Mouse (Mus musculus) kidney, embryonic 14.5 days (tissue): ENCODE data around the gene Prep. TPM values are rescaled to one million over a fixed set of nuclear protein-coding genes. Genes with fewer than 3 reads are reported as not detected.

Experiments
- ATAC-seq: fragments of 200-750 bp; cut with Nextera tagmentation; 2 replicates; pipeline ENCODE4 v1.8.0; 2017; ENCODE audit warnings: moderate number of reproducible peaks, mild to moderate bottlenecking, moderate TSS enrichment, moderate library complexity; ENCODE audit not compliant: low FRiP score, low TSS enrichment
- H3K27ac ChIP-seq: fragments of 300-500 bp; sonication (generic); 2 replicates; pipeline ENCODE4 v1.5.1; 2014; ENCODE audit warnings: low read depth, mild to moderate bottlenecking, low read length, moderate library complexity, mixed read lengths
- H3K27me3 ChIP-seq: fragments of 300-500 bp; sonication (generic); 2 replicates; pipeline ENCODE4 v1.6.1; 2014; ENCODE audit warnings: mild to moderate bottlenecking, low read length; ENCODE audit not compliant: control insufficient read depth, insufficient read depth
- H3K36me3 ChIP-seq: fragments of 300-500 bp; sonication (generic); 2 replicates; pipeline ENCODE4 v1.6.1; 2014; ENCODE audit warnings: low read length, mixed read lengths; ENCODE audit not compliant: control insufficient read depth, insufficient read depth
- H3K4me1 ChIP-seq: fragments of 300-500 bp; sonication (generic); 2 replicates; pipeline ENCODE4 v1.6.1; 2014; ENCODE audit warnings: low read length, mixed read lengths; ENCODE audit not compliant: control insufficient read depth, insufficient read depth
- H3K4me2 ChIP-seq: fragments of 300-500 bp; sonication (generic); replicated peaks from 2 replicates; pipeline ENCODE4 v1.6.1; 2014; ENCODE audit warnings: low read depth, mild to moderate bottlenecking, low read length
- H3K4me3 ChIP-seq: fragments of 300-500 bp; sonication (generic); 2 replicates; pipeline ENCODE4 v1.5.1; 2014; ENCODE audit warnings: mild to moderate bottlenecking, low read length
- H3K9ac ChIP-seq: fragments of 300-500 bp; sonication (generic); 2 replicates; pipeline ENCODE4 v1.6.1; 2014; ENCODE audit warnings: low read depth, mild to moderate bottlenecking, low read length, moderate library complexity
- H3K9me3 ChIP-seq: fragments of 300-500 bp; sonication (generic); 2 replicates; pipeline ENCODE4 v1.6.1; 2016; ENCODE audit warnings: low read length; ENCODE audit not compliant: control insufficient read depth
- WGBS: fragments of 180-500 bp; shearing (Covaris S2); extraction: QIAGEN DNeasy Blood & Tissue Kit; methylation state at CpG from one replicate; pipeline ENCODE4 v1.1.7; 2014; 5-methylcytosine and 5-hydroxymethylcytosine counted together
- polyA plus RNA-seq: library from polyadenylated mRNA; unstranded; fragments of >200 nt; fragmentation: Nextera tagmentation; extraction: Ambion mirVana; gene quantifications from 2 replicates; pipeline ENCODE4 v1.2.1, GENCODE M21; 2014

The Prep gene
- 12.1 and 23.8 TPM in 2 replicates for polyA plus RNA-seq

DNA sequence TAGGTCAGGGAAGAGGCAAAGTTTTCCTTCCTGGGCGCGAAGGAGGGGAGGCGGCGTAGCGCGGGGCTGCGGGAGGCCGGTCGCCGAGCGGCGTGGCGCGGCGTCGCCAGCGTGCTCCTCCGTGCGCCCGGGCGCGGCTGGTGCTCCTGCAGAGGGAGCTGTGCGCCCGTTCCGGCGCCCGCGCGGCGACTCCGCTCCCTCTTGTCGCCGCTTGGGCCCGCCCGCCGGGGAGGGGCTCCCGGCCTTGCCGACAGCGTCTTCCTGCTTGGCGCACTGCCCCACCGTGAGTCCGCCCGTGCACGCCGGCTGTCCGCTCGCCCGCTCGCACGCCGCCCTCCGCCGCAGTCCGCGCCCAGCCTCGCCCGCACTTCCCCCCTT lies at the start of gene Prep:
TSS of gene Prep (plus strand) at position 273 of the 378 bp plus-strand sequence.
- ATAC-seq = peak; percentile 95
- Histone ChIP-seq H3K4me2 (peak within 1 kb of the TSS; percentile 53), H3K4me1 (peaks cover 22% of the 10 kb centered on the region; the same call in 1 of the 2 replicates), H3K27me3 (no peaks in the 10 kb centered on the region), H3K9ac (peak within 1 kb of the TSS; percentile 68), H3K9me3 (no peaks in the 10 kb centered on the region), H3K4me3 (peak within 1 kb of the TSS; percentile 59), H3K36me3 (no peaks in the 10 kb centered on the region), H3K27ac (peak within 1 kb of the TSS; percentile 38; the same call in 1 of the 2 replicates)
- 0% methylated on average over 8 of the region's 57 CpGs for WGBS

DNA sequence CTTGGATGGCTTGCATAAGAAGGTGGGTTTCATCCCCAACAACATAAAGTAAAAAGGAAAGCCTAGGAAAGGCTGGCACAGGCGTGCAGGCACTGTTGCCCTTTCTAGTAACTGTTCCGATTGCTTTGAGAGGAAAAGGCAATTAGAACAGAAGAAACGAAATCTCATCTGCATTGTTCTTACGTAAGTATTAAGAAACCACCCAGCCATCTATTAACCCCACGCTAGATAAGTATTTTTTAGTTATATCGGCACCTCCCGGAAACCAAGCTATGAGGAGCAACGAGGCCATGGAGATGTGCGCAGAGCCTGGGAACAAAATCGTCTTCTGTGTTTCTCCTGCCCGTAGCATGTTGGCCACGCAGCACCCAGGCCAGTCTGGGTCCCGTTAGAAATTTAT lies 49.7 kb upstream of the Prep start:
- Histone ChIP-seq H3K36me3 (no peaks in the 10 kb centered on the region), H3K27ac (no peak overlapping the region), H3K9ac (no peak overlapping the region), H3K4me3 (no peak overlapping the region), H3K4me1 (no peaks in the 10 kb centered on the region), H3K4me2 (no peak overlapping the region), H3K9me3 (no peaks in the 10 kb centered on the region), H3K27me3 (no peaks in the 10 kb centered on the region)
- ATAC-seq = no peak
- 96% methylated on average over 13 of the region's 13 CpGs for WGBS

DNA sequence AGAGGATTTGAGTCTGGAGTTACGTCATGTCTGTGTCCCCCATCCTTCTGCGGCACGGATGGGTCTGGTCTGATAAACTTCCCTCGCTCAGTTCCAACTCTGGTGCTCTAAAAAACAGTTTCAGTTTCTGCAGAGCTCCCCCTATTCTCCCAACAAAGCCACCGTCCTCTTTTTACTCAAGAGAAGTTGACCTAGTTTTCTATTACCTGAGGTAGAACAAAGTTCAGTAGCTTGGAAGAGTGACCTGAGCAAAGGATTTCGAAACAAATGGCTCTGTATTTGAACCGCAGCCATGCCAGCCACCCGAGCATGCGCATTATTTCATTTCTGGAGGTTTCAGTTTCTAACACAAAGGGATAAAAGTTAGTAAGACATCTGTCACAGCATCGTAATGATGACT lies 49.2 kb upstream of the Prep start:
- no peaks in the 10 kb centered on the region for H3K27me3 ChIP-seq
- 84% methylated on average over 10 of the region's 10 CpGs for whole genome bisulfite sequencing
- no peak for ATAC-seq
- no peak overlapping the region for H3K27ac ChIP-seq
- H3K9ac ChIP-seq = no peak overlapping the region
- H3K36me3 ChIP-seq = no peaks in the 10 kb centered on the region
- no peak overlapping the region for H3K4me2 ChIP-seq
- H3K4me1 ChIP-seq = no peaks in the 10 kb centered on the region
- H3K4me3 ChIP-seq = no peak overlapping the region
- H3K9me3 ChIP-seq = no peaks in the 10 kb centered on the region

DNA sequence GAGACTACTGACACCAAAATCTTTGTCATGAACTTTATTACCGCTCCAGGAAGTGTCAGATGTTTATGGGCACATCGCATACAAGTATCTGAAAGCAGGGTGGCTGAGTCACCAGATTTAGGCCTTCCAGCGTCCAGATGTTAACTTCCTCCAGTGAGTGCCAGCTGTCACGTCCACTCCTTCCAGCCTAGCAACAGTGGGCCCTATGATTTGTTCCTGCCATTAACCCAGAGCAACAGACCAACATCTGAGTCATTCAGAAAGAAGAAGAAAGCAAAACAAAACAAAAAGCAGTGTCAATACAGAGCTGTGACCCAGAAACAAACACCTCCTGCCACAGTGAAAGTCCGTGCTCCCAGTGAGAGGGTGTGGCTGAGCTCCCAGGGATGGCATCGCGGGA lies 47.6 kb upstream of the Prep start:
- H3K27ac ChIP-seq = no peak overlapping the region
- no peaks in the 10 kb centered on the region for H3K36me3 ChIP-seq
- no peaks in the 10 kb centered on the region for H3K4me1 ChIP-seq
- no peak for ATAC-seq
- H3K4me3 ChIP-seq = no peak overlapping the region
- H3K4me2 ChIP-seq = no peak overlapping the region
- no peaks in the 10 kb centered on the region for H3K9me3 ChIP-seq
- no peaks in the 10 kb centered on the region for H3K27me3 ChIP-seq
- no peak overlapping the region for H3K9ac ChIP-seq
- WGBS = 37% methylated on average over 7 of the region's 7 CpGs

DNA sequence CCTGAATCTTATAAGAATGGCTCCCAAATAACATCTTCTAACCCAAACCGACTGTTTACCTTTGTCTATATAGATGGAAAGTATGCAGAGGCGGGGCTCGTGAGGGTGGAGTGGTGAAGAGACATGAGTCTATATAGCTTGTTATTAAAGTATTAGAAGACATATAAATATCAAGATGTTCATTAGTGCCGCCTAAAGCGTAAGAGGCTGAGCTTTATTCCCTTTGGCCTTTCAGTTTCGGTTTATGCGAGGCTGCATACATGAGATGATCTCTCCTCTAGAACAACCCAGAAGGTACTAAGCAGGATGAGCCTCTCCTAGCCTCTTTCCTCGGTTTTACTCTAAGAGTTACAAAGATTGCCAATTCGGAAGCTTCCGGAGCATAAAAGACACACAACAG lies 47.2 kb upstream of the Prep start:
- no peak overlapping the region for H3K9ac ChIP-seq
- H3K27me3 ChIP-seq = no peaks in the 10 kb centered on the region
- no peak for ATAC-seq
- no peaks in the 10 kb centered on the region for H3K36me3 ChIP-seq
- no peaks in the 10 kb centered on the region for H3K9me3 ChIP-seq
- H3K4me3 ChIP-seq = no peak overlapping the region
- 90% methylated on average over 10 of the region's 10 CpGs for WGBS
- H3K4me2 ChIP-seq = no peak overlapping the region
- H3K27ac ChIP-seq = no peak overlapping the region
- H3K4me1 ChIP-seq = no peaks in the 10 kb centered on the region

DNA sequence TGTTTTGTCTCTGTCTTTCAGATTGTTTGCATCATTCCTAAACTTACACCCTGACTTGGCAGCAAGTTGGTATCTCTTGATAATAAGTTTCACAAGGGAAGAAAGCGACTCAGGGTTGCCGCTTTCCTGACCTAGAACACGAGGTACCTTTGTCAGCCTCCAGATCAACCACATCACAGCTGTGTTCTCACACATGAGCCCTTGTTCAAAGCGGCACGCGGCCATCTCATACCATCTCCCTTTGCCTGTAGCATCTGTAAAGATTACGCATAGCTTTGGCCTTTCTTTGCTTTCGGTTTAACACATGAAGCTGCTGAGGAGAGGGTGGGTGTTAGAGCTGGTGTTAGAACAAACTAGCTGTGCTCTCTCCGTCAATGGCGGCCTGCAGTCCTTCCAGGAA lies 46.7 kb upstream of the Prep start:
- no peaks in the 10 kb centered on the region for H3K4me1 ChIP-seq
- no peak for ATAC-seq
- 91% methylated on average over 10 of the region's 10 CpGs for WGBS

DNA sequence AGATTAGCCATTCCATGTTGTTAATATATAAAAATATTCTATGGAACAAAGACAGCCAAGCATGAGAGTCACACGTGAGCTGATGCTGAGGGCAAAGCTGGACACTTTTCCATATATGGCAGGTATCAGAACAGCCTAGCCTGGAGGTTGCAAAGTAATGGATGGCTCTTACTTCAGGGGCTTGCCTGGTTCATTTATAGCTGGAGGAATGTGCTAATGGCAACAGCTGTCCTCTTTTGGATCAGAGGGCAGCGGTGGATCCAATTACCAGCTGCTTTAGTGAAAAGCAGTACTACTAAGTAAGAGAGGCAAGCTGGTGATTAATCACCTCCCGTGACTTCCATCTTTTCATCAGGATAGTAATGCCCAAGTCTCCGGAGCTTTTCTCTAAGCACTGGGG lies 41.8 kb upstream of the Prep start:
- WGBS = 13% methylated on average over 4 of the region's 4 CpGs
- Histone ChIP-seq H3K27me3 (no peaks in the 10 kb centered on the region), H3K27ac (no peak overlapping the region), H3K4me2 (no peak overlapping the region), H3K4me3 (no peak overlapping the region), H3K9ac (no peak overlapping the region), H3K9me3 (no peaks in the 10 kb centered on the region), H3K4me1 (no peaks in the 10 kb centered on the region), H3K36me3 (no peaks in the 10 kb centered on the region)
- peak; percentile 32; the same call in 1 of the 2 replicates for ATAC-seq

More for the DNA sequence above, 46.7 kb upstream of the Prep start:
- Histone ChIP-seq H3K9ac (no peak overlapping the region), H3K27ac (no peak overlapping the region), H3K9me3 (no peaks in the 10 kb centered on the region), H3K4me2 (no peak overlapping the region), H3K4me3 (no peak overlapping the region), H3K36me3 (no peaks in the 10 kb centered on the region), H3K27me3 (no peaks in the 10 kb centered on the region)

DNA sequence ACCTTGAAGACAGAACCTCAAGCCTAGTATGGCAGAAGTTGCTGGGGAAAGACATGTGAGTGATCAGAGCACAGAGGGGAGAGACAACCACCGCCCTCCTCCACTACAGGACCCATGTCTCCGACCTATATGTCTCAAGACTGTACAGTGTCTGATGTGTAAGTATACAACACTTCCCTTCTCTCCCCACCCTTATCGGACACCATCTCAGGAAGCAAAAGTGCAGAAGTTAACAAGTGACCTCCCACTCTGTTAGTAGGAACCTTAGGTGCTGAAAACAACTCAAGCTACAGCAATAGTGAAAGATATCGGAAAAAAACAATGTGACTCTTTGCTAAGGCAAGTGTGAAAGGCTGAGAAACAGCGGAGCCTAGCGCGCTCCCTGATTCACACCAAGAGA lies 40.1 kb upstream of the Prep start:
- no peaks in the 10 kb centered on the region for H3K4me1 ChIP-seq
- no peaks in the 10 kb centered on the region for H3K36me3 ChIP-seq
- no peak overlapping the region for H3K9ac ChIP-seq
- 93% methylated on average over 7 of the region's 7 CpGs for WGBS
- H3K9me3 ChIP-seq = no peaks in the 10 kb centered on the region
- H3K27me3 ChIP-seq = no peaks in the 10 kb centered on the region
- no peak overlapping the region for H3K4me2 ChIP-seq
- no peak overlapping the region for H3K4me3 ChIP-seq
- no peak for ATAC-seq
- no peak overlapping the region for H3K27ac ChIP-seq

DNA sequence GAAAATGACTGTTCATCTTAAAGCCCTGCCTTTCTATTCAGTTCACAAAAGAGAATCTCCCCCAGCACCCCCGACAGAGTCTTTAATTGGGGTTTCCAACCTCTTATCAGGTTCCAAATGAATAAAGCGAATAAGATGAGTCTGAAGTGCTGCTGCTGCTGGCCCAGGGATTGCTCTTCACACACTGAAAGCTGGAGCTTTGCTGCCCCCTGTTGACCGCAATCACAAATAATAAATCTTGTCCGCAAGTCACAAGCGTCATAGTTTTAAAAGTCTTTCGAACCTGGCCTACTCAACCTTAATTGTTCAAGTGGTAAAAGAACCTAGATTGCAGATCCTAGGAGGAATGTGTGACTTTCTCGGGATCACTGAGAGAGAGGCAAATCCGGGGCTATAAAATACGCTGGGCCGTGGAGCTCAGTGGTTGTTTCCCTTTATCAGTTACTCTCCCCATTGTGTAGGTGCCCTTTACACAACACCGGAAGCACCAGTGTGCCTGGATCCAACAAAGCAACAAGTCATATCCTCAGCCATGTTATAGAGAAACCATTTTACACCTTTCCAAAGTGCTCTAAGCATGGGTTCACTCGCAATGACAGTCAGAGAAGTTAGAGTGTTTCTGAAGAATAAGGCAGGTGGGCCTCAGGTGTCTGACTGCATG lies 21.6 kb upstream of the Prep start:
- H3K27me3 ChIP-seq = no peaks in the 10 kb centered on the region
- 26% methylated on average over 12 of the region's 12 CpGs for WGBS
- H3K4me2 ChIP-seq = no peak overlapping the region; the same call in 1 of the 2 replicates
- no peaks in the 10 kb centered on the region for H3K9me3 ChIP-seq
- no peaks in the 10 kb centered on the region for H3K36me3 ChIP-seq
- H3K4me1 ChIP-seq = no peaks in the 10 kb centered on the region
- no peak for ATAC-seq
- no peak overlapping the region for H3K9ac ChIP-seq
- no peak overlapping the region for H3K4me3 ChIP-seq
- H3K27ac ChIP-seq = no peak overlapping the region
